Mouse (Mus musculus) embryonic facial prominence, embryonic 12.5 days (tissue): ENCODE results near the gene Lamtor3. TPM values are rescaled to one million over a fixed set of nuclear protein-coding genes. Genes with fewer than 3 reads are reported as not detected.
"Not testable (repeated sequence)": the region's sequence is repeated elsewhere in the genome, so short reads cannot be mapped to it uniquely, and the experiment has no call there.

Experiments
- ATAC-seq: fragments of 200-750 bp; cut with Nextera tagmentation; 2 replicates; pipeline ENCODE4 v1.8.0; 2017; ENCODE audit not compliant: insufficient number of reproducible peaks, insufficient read depth, low FRiP score, low TSS enrichment
- H3K27ac ChIP-seq: fragments of 300-500 bp; sonication (generic); 2 replicates; pipeline ENCODE4 v1.5.1; 2016; ENCODE audit warnings: mild to moderate bottlenecking
- H3K27me3 ChIP-seq: fragments of 300-500 bp; sonication (generic); 2 replicates; pipeline ENCODE4 v1.6.1; 2016; ENCODE audit warnings: mild to moderate bottlenecking, moderate library complexity
- H3K36me3 ChIP-seq: fragments of 300-500 bp; sonication (generic); 2 replicates; pipeline ENCODE4 v1.6.1; 2016; ENCODE audit warnings: mild to moderate bottlenecking
- H3K4me1 ChIP-seq: fragments of 300-500 bp; sonication (generic); 2 replicates; pipeline ENCODE4 v1.6.1; 2016
- H3K4me2 ChIP-seq: fragments of 300-500 bp; sonication (generic); replicated peaks from 2 replicates; pipeline ENCODE4 v1.6.1; 2016; ENCODE audit warnings: mild to moderate bottlenecking, moderate library complexity
- H3K4me3 ChIP-seq: fragments of 300-500 bp; sonication (generic); 2 replicates; pipeline ENCODE4 v1.5.1; 2016; ENCODE audit warnings: mild to moderate bottlenecking
- H3K9ac ChIP-seq: fragments of 300-500 bp; sonication (generic); 2 replicates; pipeline ENCODE4 v1.6.1; 2016; ENCODE audit warnings: mild to moderate bottlenecking, moderate library complexity
- H3K9me3 ChIP-seq: fragments of 300-500 bp; sonication (generic); 2 replicates; pipeline ENCODE4 v1.6.1; 2016; ENCODE audit warnings: mild to moderate bottlenecking, moderate library complexity
- WGBS: fragments of 180-500 bp; shearing (Covaris S2); methylation state at CpG from one replicate; pipeline ENCODE4 v1.1.7; 2016; 5-methylcytosine and 5-hydroxymethylcytosine counted together
- polyA plus RNA-seq: library from polyadenylated mRNA; unstranded; fragments of >200 nt; fragmentation: Nextera tagmentation; extraction: Ambion mirVana; gene quantifications from 2 replicates; pipeline ENCODE4 v1.2.1, GENCODE M21; 2016

The Lamtor3 gene
- polyA plus RNA-seq, 1 experiment from 2014 or later = 96.8 TPM

- Histone ChIP-seq H3K4me1 (peaks cover 17% of the 10 kb centered on the region), H3K36me3 (no peaks in the 10 kb centered on the region), H3K9me3 (no peaks in the 10 kb centered on the region), H3K27ac (peak overlapping the region; percentile 46; the same call in 1 of the 2 replicates), H3K4me3 (no peak overlapping the region), H3K4me2 (no peak overlapping the region), H3K9ac (no peak overlapping the region), H3K27me3 (no peaks in the 10 kb centered on the region)
- WGBS = 78% methylated on average over 4 of the region's 4 CpGs
- peak; percentile 43; the same call in 1 of the 2 replicates for ATAC-seq
Observed at GRCm38 (mm10) chr3:137952225-137952913, 34.1 kb downstream of the Lamtor3 start.

DNA sequence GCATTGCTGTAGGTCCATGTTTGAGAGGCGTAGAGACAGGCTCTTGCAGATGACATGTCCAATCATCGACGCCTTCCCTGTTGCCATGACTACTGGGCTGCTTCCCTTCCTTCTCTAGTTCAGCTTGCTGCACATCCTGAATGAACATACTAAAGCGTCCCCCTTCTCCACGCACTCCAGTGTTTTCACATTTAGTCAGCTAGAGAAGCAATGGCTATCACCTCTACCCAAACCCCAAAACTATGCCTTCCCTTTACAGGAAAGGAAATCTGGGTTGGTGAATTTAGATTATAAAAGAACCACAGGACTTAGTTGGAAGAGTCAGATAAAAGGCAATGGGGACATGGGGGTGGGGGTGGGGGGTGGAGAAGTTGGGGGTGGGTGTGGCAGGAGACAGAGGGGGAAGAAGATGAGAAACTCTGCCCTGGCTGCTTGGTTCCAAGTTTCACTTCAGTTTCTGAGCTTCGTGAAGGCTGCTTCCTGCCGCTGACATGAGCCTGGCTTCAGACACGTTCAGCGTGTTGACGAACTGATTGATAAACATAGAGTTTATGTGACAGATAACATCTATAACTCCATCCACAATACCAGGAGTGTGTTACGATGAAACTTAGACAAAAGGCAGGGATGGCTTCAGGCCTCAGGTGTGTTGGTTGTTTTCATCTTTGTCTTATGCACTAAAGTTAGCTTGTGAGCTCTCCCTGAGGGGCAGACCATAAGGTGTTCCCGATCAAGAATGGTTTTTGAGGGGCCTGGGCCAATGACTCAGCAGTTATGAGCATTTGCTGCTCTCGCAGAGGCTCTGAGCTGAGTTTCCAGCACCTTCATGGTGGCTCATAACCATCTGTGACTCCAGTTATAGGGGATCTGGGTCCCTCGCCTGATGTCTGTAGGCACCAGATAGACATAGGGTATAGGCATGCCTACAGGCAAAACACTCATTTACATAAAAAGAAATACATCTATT lies 34.9 kb downstream of the Lamtor3 start:
- Histone ChIP-seq H3K36me3 (no peaks in the 10 kb centered on the region), H3K4me1 (peaks cover 17% of the 10 kb centered on the region), H3K27ac (no peak overlapping the region), H3K27me3 (no peaks in the 10 kb centered on the region), H3K4me3 (no peak overlapping the region), H3K9me3 (no peaks in the 10 kb centered on the region), H3K4me2 (no peak overlapping the region), H3K9ac (no peak overlapping the region)
- WGBS = 68% methylated on average over 14 of the region's 14 CpGs
- no peak for ATAC-seq

DNA sequence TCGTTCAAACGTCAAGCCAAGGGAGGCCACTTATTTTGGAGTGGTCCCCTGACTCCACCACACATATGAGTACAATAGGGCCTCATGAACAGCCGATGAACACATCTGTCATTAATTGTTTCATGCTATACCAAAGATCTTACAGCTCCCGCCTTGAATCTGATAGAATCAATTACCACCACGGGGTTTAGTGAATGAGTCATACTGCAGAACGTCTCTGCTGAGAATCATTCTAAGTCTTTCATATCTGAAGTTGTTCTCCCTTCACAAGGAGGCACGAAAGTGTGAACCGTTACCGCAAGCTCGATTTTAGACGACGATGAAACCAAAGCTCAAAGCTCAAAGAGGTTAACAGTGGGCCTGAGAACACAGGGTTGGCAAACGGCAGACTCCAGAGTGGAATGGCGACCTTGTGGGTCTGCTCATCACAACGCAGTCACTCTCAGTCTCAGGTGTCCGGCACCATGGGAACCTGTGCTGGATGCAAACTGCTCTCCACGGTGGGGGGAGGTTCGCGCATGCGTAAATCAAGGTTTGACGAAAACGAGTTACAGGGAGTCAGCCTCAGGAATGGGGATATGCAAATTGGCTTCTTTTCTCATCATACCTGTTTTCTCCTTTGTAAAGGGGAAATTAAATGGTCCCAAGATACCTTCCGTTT lies 36.1 kb downstream of the Lamtor3 start:
- WGBS = 56% methylated on average over 23 of the region's 23 CpGs
- no peaks in the 10 kb centered on the region for H3K36me3 ChIP-seq
- no peak overlapping the region for H3K27ac ChIP-seq
- no peak overlapping the region for H3K9ac ChIP-seq
- H3K4me2 ChIP-seq = no peak overlapping the region
- H3K4me1 ChIP-seq = peaks cover 17% of the 10 kb centered on the region
- H3K27me3 ChIP-seq = no peaks in the 10 kb centered on the region
- H3K4me3 ChIP-seq = no peak overlapping the region
- H3K9me3 ChIP-seq = no peaks in the 10 kb centered on the region
- ATAC-seq = no peak

DNA sequence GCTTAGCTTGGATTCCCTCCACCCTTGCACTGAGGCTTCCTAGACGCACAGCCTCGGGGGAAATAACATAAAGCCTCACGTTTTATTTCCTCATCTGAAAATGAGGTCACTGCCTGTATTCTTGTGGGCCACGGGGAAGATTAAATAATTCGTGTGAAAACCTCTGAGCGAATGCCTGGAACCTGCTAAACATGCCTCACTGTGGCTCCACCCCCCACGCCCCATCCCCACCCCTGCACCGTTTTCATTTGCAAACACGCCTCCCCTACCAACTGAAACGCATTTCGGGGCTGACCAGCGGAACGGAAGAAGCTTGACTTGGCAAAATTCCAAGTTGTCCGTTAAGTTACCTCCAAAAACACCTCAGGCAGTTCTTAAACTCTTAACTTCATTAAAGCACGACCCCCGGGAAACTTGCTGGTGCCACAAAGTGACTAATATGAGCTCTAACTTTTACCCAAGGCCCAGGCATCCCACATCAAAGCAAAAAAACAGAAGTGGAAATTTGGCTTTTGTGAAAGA lies 37.3 kb downstream of the Lamtor3 start:
- 18% methylated on average over 16 of the region's 16 CpGs for WGBS
- peak overlapping the region; percentile 41 for H3K4me2 ChIP-seq

DNA sequence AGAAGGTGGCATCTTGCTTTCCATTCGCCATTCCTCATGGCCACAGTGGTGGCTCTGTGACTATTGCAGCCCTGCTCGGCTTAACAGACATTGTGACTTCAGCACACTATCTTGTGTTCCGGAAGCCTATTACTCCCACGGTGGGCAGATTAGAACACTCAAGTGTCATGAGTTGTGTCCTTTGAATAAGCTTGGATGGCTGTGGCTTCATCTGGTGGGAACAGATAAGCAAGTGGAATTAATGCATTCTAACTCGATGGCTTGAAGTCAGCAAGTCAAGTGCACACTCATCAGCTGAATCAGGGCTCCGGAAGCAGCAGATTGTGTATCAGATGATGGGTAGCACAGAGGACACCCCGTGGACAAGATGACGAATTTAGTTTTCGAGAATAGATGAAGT lies 39.6 kb downstream of the Lamtor3 start:
- Histone ChIP-seq H3K4me3 (no peak overlapping the region), H3K4me1 (peaks cover 5% of the 10 kb centered on the region), H3K36me3 (no peaks in the 10 kb centered on the region), H3K4me2 (no peak overlapping the region), H3K27ac (no peak overlapping the region), H3K9me3 (no peaks in the 10 kb centered on the region), H3K9ac (no peak overlapping the region), H3K27me3 (no peaks in the 10 kb centered on the region)
- 91% methylated on average over 9 of the region's 9 CpGs for WGBS
- ATAC-seq = no peak

More for the DNA sequence above, 37.3 kb downstream of the Lamtor3 start:
- no peak for ATAC-seq
- H3K27me3 ChIP-seq = no peaks in the 10 kb centered on the region
- no peak overlapping the region for H3K9ac ChIP-seq
- H3K27ac ChIP-seq = no peak overlapping the region
- H3K4me1 ChIP-seq = peaks cover 17% of the 10 kb centered on the region
- no peaks in the 10 kb centered on the region for H3K36me3 ChIP-seq
- no peaks in the 10 kb centered on the region for H3K9me3 ChIP-seq
- peak overlapping the region; percentile 5; the same call in 1 of the 2 replicates for H3K4me3 ChIP-seq

- Histone ChIP-seq H3K27me3 (no peaks in the 10 kb centered on the region), H3K36me3 (no peaks in the 10 kb centered on the region), H3K4me1 (peaks cover 3% of the 10 kb centered on the region), H3K4me2 (no peak overlapping the region), H3K4me3 (no peak overlapping the region), H3K9ac (no peak overlapping the region), H3K27ac (no peak overlapping the region), H3K9me3 (no peaks in the 10 kb centered on the region)
- 91% methylated on average over 4 of the region's 4 CpGs for WGBS
- ATAC-seq = no peak
Observed at GRCm38 (mm10) chr3:137958352-137958751, 40.0 kb downstream of the Lamtor3 start.

DNA sequence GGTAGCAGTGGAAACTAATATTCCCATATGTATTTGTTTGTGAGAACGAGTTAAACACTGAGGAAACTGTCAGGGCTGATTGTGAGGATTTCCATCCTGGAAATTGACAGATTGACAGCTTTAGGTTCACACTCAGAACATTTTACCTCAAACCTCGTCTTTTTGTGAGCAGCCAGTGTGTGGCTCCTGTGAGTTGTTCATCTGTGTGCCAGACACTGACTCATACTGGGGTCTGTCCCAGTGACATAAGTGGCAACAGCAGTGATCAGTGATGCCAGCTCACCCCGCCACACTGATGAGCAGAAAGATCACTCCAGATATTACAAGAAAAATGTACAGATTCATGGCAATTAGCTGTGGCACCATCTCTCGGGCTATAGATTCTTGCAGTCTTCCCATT lies 41.1 kb downstream of the Lamtor3 start:
- no peak for ATAC-seq
- no peaks in the 10 kb centered on the region for H3K27me3 ChIP-seq
- H3K4me2 ChIP-seq = no peak overlapping the region
- no peak overlapping the region for H3K9ac ChIP-seq
- H3K4me1 ChIP-seq = peaks cover 3% of the 10 kb centered on the region
- H3K9me3 ChIP-seq = no peaks in the 10 kb centered on the region
- no peak overlapping the region for H3K27ac ChIP-seq
- no peak overlapping the region for H3K4me3 ChIP-seq
- 65% methylated on average over 4 of the region's 4 CpGs for WGBS
- H3K36me3 ChIP-seq = no peaks in the 10 kb centered on the region

- 58% methylated on average over 8 of the region's 8 CpGs for WGBS
- no peaks in the 10 kb centered on the region for H3K9me3 ChIP-seq
- no peak overlapping the region for H3K27ac ChIP-seq
- no peak overlapping the region for H3K4me2 ChIP-seq
- H3K4me1 ChIP-seq = no peaks in the 10 kb centered on the region
- ATAC-seq = no peak
- no peak overlapping the region for H3K9ac ChIP-seq
- no peaks in the 10 kb centered on the region for H3K27me3 ChIP-seq
- no peak overlapping the region for H3K4me3 ChIP-seq
- no peaks in the 10 kb centered on the region for H3K36me3 ChIP-seq
Observed at GRCm38 (mm10) chr3:137961736-137962385, 43.6 kb downstream of the Lamtor3 start.

- Histone ChIP-seq H3K36me3 (no peaks in the 10 kb centered on the region), H3K4me1 (no peaks in the 10 kb centered on the region), H3K9me3 (no peaks in the 10 kb centered on the region), H3K27ac (no peak overlapping the region), H3K4me3 (no peak overlapping the region), H3K27me3 (no peaks in the 10 kb centered on the region), H3K4me2 (no peak overlapping the region), H3K9ac (no peak overlapping the region)
- 73% methylated on average over 8 of the region's 8 CpGs for WGBS
- no peak for ATAC-seq
Observed at GRCm38 (mm10) chr3:137963508-137963907, 45.2 kb downstream of the Lamtor3 start.

GRCm38 (mm10) chr3:137964014-137964413 lies 45.7 kb downstream of the Lamtor3 start:
- H3K4me1 ChIP-seq, H3K27me3 ChIP-seq, H3K36me3 ChIP-seq, H3K4me3 ChIP-seq, H3K27ac ChIP-seq, H3K9me3 ChIP-seq, ATAC-seq, H3K9ac ChIP-seq, H3K4me2 ChIP-seq: not testable (repeated sequence)
- 65% methylated on average over 1 of the region's 1 CpGs for WGBS
